ENCODE assay signal across 12 mouse cellular contexts in genomic region chr1:39177211-39177610, GRCm38 (mm10). TPM values are rescaled to one million over a fixed set of nuclear protein-coding genes. Genes with fewer than 3 reads are reported as not detected.
DNase-seq lines count a peak whose midpoint lies in the region; ATAC-seq lines count a peak whose summit lies in the region.
"Had no signal": no experiment of that assay in that cellular context is flagged by ENCODE, and none has a peak within 500 bp of the region (broad histone marks: within the 10 kb centered on the region; RNA-seq: fewer than 3 reads in every experiment).

No protein-coding gene starts in this region.

- H3K27me3 ChIP-seq in intestine, embryonic 15.5 days (replicated peaks), result no peaks in the 10 kb centered on the region
- H3K27me3 ChIP-seq: limb, embryonic 13.5 days had no signal

- no peaks in the 10 kb centered on the region for H3K4me1 ChIP-seq in intestine, embryonic 15.5 days (replicated peaks)
- H3K4me1 ChIP-seq: limb, embryonic 13.5 days; megakaryocyte, embryonic 14.5 days had no signal

- no peaks in the 10 kb centered on the region for H3K9me3 ChIP-seq in intestine, embryonic 15.5 days
- H3K9me3 ChIP-seq: limb, embryonic 13.5 days had no signal

- H3K4me2 ChIP-seq in intestine, embryonic 15.5 days (replicated peaks), result no peak overlapping the region
- H3K4me2 ChIP-seq: limb, embryonic 13.5 days had no signal

- no peak overlapping the region for H3K9ac ChIP-seq in intestine, embryonic 15.5 days
- H3K9ac ChIP-seq: limb, embryonic 13.5 days had no signal

- H3K4me3 ChIP-seq in intestine, embryonic 15.5 days (replicated peaks), result no peak overlapping the region
- H3K4me3 ChIP-seq: heart, adult 2 months; limb, embryonic 13.5 days; megakaryocyte, embryonic 14.5 days had no signal

- no peaks in the 10 kb centered on the region for H3K36me3 ChIP-seq in intestine, embryonic 15.5 days
- H3K36me3 ChIP-seq: limb, embryonic 13.5 days had no signal

- ATAC-seq in megakaryocyte, adult 5-6 weeks (ENCODE audit: poor library complexity, severe bottlenecking), result no peak
- ATAC-seq in intestine, embryonic 15.5 days, result no peak

- H3K27ac ChIP-seq in intestine, embryonic 15.5 days, result no peak overlapping the region
- H3K27ac ChIP-seq: heart, adult 2 months; limb, embryonic 13.5 days had no signal

- peak; percentile 26 for DNase-seq in gastrocnemius, postnatal 25 days
- no peak for DNase-seq in gastrocnemius, adult 8-10 months (ENCODE audit: low spot score in 2 of 2)
- DNase-seq in frontal cortex, postnatal 10 days (ENCODE audit: low spot score in 2 of 2), result peak; percentile 68
- DNase-seq in left cerebral cortex, adult 11 months (ENCODE audit: low spot score), result peak; percentile 67
- peak; percentile 85 to 92 for DNase-seq in right cerebral cortex, postnatal 10 days (ENCODE audit: low spot score in 2 of 2)
- DNase-seq in kidney, adult 8-10 months, result no peak
- DNase-seq: heart, adult 2 months; lung, adult 18-20 months had no signal

- 86% methylated on average over 14 of the region's 14 CpGs for WGBS in intestine, embryonic 15.5 days

RNA-seq across cellular contexts. Expression of gene Npas2, which starts 16.3 kb away (rescaled TPM):
- total RNA-seq in gastrocnemius, postnatal 25 days (2021), result 1 to 10 TPM in 1 of 2 experiments, under 1 TPM in 1; 0.32 to 5.8 TPM
- 1 to 10 TPM in 1 of 4 experiments, under 1 TPM in 3; 0.10 to 1.5 (median 0.38) TPM for total RNA-seq in gastrocnemius, adult 8-10 months (2022)
- not detected in 2 replicates for total RNA-seq in megakaryocyte, adult 5-6 weeks (2015)
- not detected in 2 replicates for total RNA-seq in megakaryocyte, adult 5-6 weeks (2017)
- 0.49 and 0.64 TPM in 2 replicates for polyA plus RNA-seq in intestine, embryonic 15.5 days (2015; fragmentation: Nextera tagmentation; extraction: Ambion mirVana)

Comparison
In these comparisons a context has a peak if more than half of its experiments do, and no peak if none do; other contexts are left out.
1. DNase-seq: peak in gastrocnemius, postnatal 25 days (single experiment), frontal cortex, postnatal 10 days (2 of 2), left cerebral cortex, adult 11 months (single experiment) and right cerebral cortex, postnatal 10 days (2 of 2); none in gastrocnemius, adult 8-10 months (0 of 2) and kidney, adult 8-10 months (0 of 2).